Mouse (Mus musculus) adrenal gland, adult (tissue): ENCODE measurements around the gene Eepd1.
A peak's percentile ranks its signal among the peaks of the same experiment; 100 is the strongest.

Experiments
- DNase-seq, 2 experiments: peaks; one replicate each; pipeline ENCODE4 v3.0.0; 2022 to 2023; ENCODE audit warnings: low spot score in 1 of 2; ENCODE audit not compliant: inconsistent age in 2 of 2

Gene Eepd1

GRCm38 (mm10) chr9:25571381-25571780 lies 90.0 kb downstream of the Eepd1 start:
- DNase-seq, result peak; percentile 24 to 70

DNA sequence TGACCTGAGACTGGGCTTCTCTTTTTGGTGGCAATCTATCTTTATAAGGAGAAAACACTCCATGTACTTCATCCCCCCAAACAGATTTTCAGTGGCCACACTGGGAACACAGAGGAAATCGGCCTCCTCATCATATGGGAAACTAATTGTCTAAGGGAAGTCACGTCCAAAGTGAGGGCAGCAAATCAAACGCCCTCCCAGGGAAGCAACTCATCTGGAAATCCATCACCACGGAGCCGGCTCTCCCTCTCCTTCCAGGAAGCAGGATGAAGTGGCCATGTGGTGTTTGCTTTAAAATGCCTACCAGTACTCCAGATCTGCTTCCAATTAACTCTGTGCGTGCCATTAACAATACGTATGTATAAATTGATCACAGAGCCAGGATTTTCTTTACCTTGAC lies 92.4 kb downstream of the Eepd1 start:
- DNase-seq, result no peak

GRCm38 (mm10) chr9:25574186-25574585 lies 92.8 kb downstream of the Eepd1 start:
- DNase-seq, result peak in 1 of 2 experiments; percentile 59

DNA sequence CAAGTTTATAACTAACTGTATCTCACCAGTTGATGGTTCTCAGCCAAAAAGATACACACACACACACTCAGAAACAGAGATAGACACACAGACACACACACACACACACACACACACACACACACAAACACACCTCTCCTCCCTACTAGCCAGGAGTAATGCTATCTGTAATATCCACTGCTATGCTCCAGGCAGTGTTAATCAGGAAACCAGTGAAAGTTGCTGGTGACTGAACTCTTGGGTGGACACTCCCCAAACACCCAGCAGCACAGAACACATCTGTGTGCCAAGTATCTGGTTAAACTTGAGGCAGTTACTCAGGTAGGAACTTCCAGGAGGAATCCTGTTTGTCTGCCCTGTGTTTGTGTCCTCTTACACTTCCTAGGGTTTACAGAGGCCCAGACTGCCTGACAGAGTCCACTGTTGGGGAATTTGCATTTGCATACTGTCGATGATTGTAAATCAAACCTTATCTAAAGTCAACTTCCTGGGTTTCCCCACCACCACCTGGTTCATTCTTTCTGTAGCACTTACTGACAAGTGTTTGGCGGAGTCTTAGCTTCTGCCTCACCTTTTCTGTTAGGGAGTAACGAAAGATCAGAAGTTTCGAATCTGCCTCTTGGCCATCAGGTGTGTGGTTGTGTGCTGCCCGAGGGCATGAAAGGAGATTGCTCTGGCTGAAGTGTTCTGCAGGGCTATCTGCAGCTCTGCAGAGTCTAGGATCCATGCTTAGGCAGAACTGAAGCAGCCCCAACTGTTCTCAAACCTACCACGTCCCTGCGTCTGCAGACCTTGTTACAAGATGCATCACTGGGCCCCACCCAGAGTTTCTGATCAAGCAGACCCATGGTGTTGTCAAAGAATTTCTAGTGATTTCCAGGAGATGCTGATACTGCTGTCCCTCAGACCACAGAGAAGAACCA lies 97.6 kb downstream of the Eepd1 start:
- no peak for DNase-seq

DNA sequence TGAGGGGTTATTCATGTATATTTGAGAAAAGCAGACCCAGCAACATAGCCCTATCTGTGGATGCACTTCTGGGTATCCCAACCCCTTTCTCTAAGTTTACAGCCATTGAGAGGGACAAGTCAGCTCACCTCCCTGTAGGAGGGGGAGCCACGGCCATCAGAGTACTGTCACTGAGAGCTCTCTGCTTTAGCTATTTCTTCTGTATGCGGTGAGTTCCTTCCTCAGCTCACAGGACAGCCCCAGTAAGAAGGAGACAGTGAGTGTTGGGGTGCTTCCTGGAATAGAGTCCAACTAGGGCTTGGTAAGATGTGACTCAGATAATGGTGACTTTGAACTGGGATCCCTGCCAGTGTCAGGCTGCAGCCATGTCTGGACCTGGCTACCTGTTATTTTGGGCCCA lies 102.3 kb downstream of the Eepd1 start:
- DNase-seq, result no peak

- no peak for DNase-seq
These were observed 104.3 kb downstream of the Eepd1 start for GRCm38 (mm10) chr9:25585614-25586013.

DNA sequence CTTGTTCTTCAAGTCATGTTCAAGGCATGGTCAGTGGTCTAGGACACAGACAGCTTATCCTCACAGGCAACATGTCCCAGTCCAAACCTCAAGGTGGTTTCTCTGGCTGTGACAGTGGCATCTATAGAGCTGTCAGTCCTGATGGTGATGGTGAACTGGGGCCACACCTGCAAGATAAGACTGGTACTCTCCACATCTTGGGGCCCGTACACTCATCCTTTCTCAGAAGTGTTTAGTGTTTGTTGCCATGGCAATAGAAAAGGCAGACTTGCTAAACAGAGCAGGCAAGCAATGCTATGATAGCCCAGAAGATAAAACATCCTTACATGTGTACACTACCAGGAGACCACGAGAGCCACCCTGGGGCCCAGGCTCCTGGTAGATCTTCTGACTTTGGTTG lies 107.2 kb downstream of the Eepd1 start:
- no peak for DNase-seq

DNA sequence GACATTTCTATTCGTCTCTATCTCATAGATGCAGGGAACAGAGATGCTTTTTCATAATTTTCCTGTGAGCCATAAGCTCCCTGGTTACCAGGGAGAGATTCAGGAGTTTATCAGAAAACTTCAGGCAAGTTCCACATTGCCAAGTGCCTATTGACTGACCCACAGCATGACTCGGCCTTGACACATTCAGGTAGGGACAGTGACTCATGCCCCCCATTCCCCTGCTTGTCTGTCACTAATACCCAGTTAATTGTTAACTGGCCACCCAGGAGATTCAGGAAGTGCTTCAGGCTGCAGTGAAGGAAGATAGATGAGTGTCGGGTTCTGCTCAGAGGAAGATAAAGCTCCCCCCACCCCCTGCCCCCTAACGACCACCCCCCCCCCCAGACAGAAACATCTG lies 109.4 kb downstream of the Eepd1 start:
- no peak for DNase-seq

GRCm38 (mm10) chr9:25591390-25592354 lies 110.3 kb downstream of the Eepd1 start:
- peak; percentile 32 to 78 for DNase-seq

- DNase-seq, result peak in 1 of 2 experiments; percentile 20
These were observed 111.1 kb downstream of the Eepd1 start for GRCm38 (mm10) chr9:25592355-25592955.

GRCm38 (mm10) chr9:25624744-25625143 lies 143.4 kb downstream of the Eepd1 start:
- no peak for DNase-seq

- no peak for DNase-seq
These were observed 148.3 kb downstream of the Eepd1 start for GRCm38 (mm10) chr9:25629531-25630099.
